Mouse (Mus musculus): ENCODE measurements at regions not wholly inside any gene's neighbourhood (a gene's known extent, or its start where the extent isn't known, plus 50 kb on each side); places are given as distances from the start of the nearest gene placed in this dataset.
A peak's percentile ranks its signal among the peaks of the same experiment; 100 is the strongest.

GRCm38 (mm10) chr14:105056171-105056570 lies 121.0 kb downstream of the Rbm26 start:
- Histone ChIP-seq H3K4me2 (ENCODE audit: low read length) (no peak overlapping the region), H3K36me3 (ENCODE audit: control insufficient read depth, insufficient read depth, low read length) (no peaks in the 10 kb centered on the region), H3K9ac (ENCODE audit: low read length) (no peak overlapping the region), H3K27me3 (replicated peaks; ENCODE audit: control insufficient read depth, insufficient read depth, low read length) (no peaks in the 10 kb centered on the region), H3K4me1 (ENCODE audit: control insufficient read depth, insufficient read depth, low read length) (no peaks in the 10 kb centered on the region), H3K27ac (ENCODE audit: low read depth, low read length) (no peak overlapping the region), H3K9me3 (replicated peaks; ENCODE audit: control insufficient read depth, low read length) (no peaks in the 10 kb centered on the region), H3K4me3 (ENCODE audit: low read depth, low read length) (no peak overlapping the region)
- WGBS: 85% methylated on average over 6 of the region's 6 CpGs
- ATAC-seq (no peak), DNase-seq (ENCODE audit: low spot score) (no peak)

GRCm38 (mm10) chr14:105038798-105039197 lies 138.3 kb downstream of the Rbm26 start:
- H3K27me3 ChIP-seq (replicated peaks; ENCODE audit: control insufficient read depth, insufficient read depth, low read length): no peaks in the 10 kb centered on the region
- no peak for ATAC-seq

GRCm38 (mm10) chr14:105034712-105035377 lies 142.3 kb downstream of the Rbm26 start:
- DNase-seq (ENCODE audit: low spot score) (peak; percentile 54), ATAC-seq (no peak)

More at GRCm38 (mm10) chr14:105038798-105039197, 138.3 kb downstream of the Rbm26 start:
- Histone ChIP-seq H3K9me3 (replicated peaks; ENCODE audit: control insufficient read depth, low read length) (no peaks in the 10 kb centered on the region), H3K27ac (ENCODE audit: low read depth, low read length) (no peak overlapping the region), H3K4me2 (ENCODE audit: low read length) (no peak overlapping the region), H3K9ac (ENCODE audit: low read length) (no peak overlapping the region), H3K4me3 (ENCODE audit: low read depth, low read length) (no peak overlapping the region), H3K4me1 (ENCODE audit: control insufficient read depth, insufficient read depth, low read length) (no peaks in the 10 kb centered on the region), H3K36me3 (ENCODE audit: control insufficient read depth, insufficient read depth, low read length) (no peaks in the 10 kb centered on the region)
- no peak for DNase-seq (ENCODE audit: low spot score)

DNA sequence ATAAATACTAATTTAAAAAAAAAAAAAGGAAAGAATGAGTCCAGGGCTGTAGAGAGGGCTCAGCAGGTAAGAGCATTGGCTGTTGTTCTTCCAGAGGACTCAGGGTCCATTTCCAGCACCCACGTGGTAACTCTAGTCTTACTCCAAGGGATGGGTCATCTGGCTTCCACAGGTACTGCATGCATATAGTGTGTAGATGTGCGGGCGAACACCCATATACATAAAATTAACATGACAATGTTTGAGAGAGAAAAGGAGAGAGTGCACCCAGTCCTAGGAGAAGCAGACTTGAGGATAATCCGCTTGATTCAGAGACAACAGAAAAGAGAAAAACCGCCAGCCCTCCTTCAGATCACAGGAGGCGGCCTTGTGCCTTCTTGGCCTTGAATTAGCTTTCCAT lies 157.2 kb downstream of the Rbm26 start:
- WGBS: 67% methylated on average over 6 of the region's 6 CpGs
- Histone ChIP-seq H3K27ac (ENCODE audit: low read depth, low read length) (no peak overlapping the region), H3K4me2 (ENCODE audit: low read length) (no peak overlapping the region), H3K9ac (ENCODE audit: low read length) (no peak overlapping the region), H3K36me3 (ENCODE audit: control insufficient read depth, insufficient read depth, low read length) (no peaks in the 10 kb centered on the region), H3K4me3 (ENCODE audit: low read depth, low read length) (no peak overlapping the region), H3K4me1 (ENCODE audit: control insufficient read depth, insufficient read depth, low read length) (no peaks in the 10 kb centered on the region), H3K9me3 (replicated peaks; ENCODE audit: control insufficient read depth, low read length) (no peaks in the 10 kb centered on the region), H3K27me3 (replicated peaks; ENCODE audit: control insufficient read depth, insufficient read depth, low read length) (no peaks in the 10 kb centered on the region)
- no peak for ATAC-seq
- DNase-seq (ENCODE audit: low spot score): no peak

More at GRCm38 (mm10) chr14:105034712-105035377, 142.3 kb downstream of the Rbm26 start:
- H3K9me3 ChIP-seq (replicated peaks; ENCODE audit: control insufficient read depth, low read length): no peaks in the 10 kb centered on the region
- no peaks in the 10 kb centered on the region for H3K36me3 ChIP-seq (ENCODE audit: control insufficient read depth, insufficient read depth, low read length)
- H3K27me3 ChIP-seq (replicated peaks; ENCODE audit: control insufficient read depth, insufficient read depth, low read length): no peaks in the 10 kb centered on the region
- H3K4me3 ChIP-seq (ENCODE audit: low read depth, low read length): no peak overlapping the region
- H3K27ac ChIP-seq (ENCODE audit: low read depth, low read length): no peak overlapping the region
- H3K9ac ChIP-seq (ENCODE audit: low read length): no peak overlapping the region
- no peaks in the 10 kb centered on the region for H3K4me1 ChIP-seq (ENCODE audit: control insufficient read depth, insufficient read depth, low read length)
- WGBS: 39% methylated on average over 14 of the region's 14 CpGs
- 0 out of 2 replicates have a peak overlapping the region, but pooled peaks have one; percentile 20 for H3K4me2 ChIP-seq (ENCODE audit: low read length)

DNA sequence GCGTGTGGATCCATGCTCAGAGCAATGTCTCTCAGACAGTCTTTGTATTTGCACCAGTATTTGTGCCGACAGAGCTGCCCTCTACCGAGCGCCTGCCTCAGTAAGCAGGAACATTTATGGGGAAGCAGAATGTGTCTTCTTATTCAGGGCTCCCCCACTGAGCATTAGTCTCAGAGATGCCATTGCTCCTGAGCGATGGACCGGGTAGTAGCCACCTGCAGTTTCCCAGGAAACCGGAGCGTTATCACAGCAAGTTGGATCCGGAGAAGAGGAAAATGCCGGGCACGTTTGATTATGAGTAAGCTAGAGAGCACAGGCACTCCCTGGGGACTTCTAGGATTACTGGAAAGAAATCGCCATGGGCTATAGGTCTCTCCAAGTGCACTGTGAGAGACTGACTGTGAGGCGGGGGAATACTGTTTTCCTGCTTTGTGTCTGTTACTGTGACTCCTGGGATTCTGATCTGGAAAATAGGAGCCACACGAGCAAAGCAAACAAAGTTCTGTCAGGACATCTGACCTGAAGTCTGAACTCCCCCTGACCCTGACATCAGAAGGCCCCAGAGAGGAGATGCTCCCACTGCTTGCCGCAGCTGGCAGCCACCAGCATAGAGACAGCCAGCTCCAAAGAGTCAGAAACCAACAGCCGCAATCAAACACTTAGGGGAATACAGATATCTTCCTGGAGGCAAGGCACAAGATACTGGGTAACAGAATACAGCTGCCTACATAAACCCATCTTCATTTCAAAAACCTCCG lies 160.9 kb downstream of the Rbm26 start:
- Histone ChIP-seq H3K27me3 (replicated peaks; ENCODE audit: control insufficient read depth, insufficient read depth, low read length) (no peaks in the 10 kb centered on the region), H3K4me3 (ENCODE audit: low read depth, low read length) (no peak overlapping the region), H3K27ac (ENCODE audit: low read depth, low read length) (no peak overlapping the region), H3K4me2 (ENCODE audit: low read length) (no peak overlapping the region), H3K4me1 (ENCODE audit: control insufficient read depth, insufficient read depth, low read length) (no peaks in the 10 kb centered on the region), H3K9me3 (replicated peaks; ENCODE audit: control insufficient read depth, low read length) (no peaks in the 10 kb centered on the region), H3K9ac (ENCODE audit: low read length) (no peak overlapping the region), H3K36me3 (ENCODE audit: control insufficient read depth, insufficient read depth, low read length) (no peaks in the 10 kb centered on the region)
- peak; percentile 17 for DNase-seq (ENCODE audit: low spot score)
- ATAC-seq: 0 out of 2 replicates have a peak, but pooled peaks have one; percentile 18
- WGBS: 46% methylated on average over 17 of the region's 17 CpGs

DNA sequence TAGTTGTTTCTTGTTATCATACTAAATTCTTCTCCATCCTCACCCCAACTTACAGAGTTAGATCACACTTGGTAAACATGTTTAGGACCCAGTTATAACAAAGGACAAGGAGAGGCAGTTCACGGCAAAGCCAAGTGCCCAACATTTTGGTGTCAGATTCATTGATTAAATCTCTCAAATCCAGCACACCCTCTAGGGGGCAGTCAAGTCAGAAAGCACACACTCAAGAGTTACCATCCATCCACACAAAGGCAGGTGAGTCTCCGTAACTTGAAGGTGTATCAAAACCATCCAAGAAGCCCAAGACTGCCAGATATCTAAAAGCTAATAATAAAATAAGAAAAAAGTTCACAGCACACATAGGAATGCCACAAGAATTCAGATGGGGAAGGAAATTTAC lies 161.8 kb downstream of the Rbm26 start:
- 90% methylated on average over 2 of the region's 2 CpGs for WGBS
- Histone ChIP-seq H3K27ac (ENCODE audit: low read depth, low read length) (no peak overlapping the region), H3K36me3 (ENCODE audit: control insufficient read depth, insufficient read depth, low read length) (no peaks in the 10 kb centered on the region), H3K4me1 (ENCODE audit: control insufficient read depth, insufficient read depth, low read length) (no peaks in the 10 kb centered on the region), H3K4me3 (ENCODE audit: low read depth, low read length) (no peak overlapping the region), H3K9ac (ENCODE audit: low read length) (no peak overlapping the region), H3K4me2 (ENCODE audit: low read length) (no peak overlapping the region), H3K27me3 (replicated peaks; ENCODE audit: control insufficient read depth, insufficient read depth, low read length) (no peaks in the 10 kb centered on the region), H3K9me3 (replicated peaks; ENCODE audit: control insufficient read depth, low read length) (no peaks in the 10 kb centered on the region)
- ATAC-seq: no peak
- DNase-seq (ENCODE audit: low spot score): no peak

DNA sequence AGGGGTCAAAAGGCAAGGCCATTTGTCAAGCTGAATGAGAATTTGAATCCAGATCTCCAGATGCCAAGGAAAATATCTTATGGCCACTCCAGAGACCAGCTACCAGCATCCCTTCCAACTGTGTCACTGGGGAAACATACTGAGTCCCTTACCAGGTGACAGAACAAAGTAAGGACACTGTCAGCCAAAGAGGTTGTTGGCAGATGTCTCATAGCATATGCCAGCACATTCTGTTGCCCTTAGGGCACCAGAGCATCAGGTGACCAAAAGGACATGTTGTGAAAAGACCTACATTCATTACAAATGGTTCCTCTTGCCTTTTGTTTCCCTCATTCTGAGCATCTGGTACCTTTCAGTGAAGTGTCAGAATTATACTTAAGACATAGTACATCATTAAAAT lies 166.4 kb downstream of the Rbm26 start:
- no peak overlapping the region for H3K4me2 ChIP-seq (ENCODE audit: low read length)
- no peaks in the 10 kb centered on the region for H3K4me1 ChIP-seq (ENCODE audit: control insufficient read depth, insufficient read depth, low read length)
- H3K9me3 ChIP-seq (replicated peaks; ENCODE audit: control insufficient read depth, low read length): no peaks in the 10 kb centered on the region
- DNase-seq (ENCODE audit: low spot score) (peak; percentile 11), ATAC-seq (no peak; the same call in 1 of the 2 replicates)
- H3K27me3 ChIP-seq (replicated peaks; ENCODE audit: control insufficient read depth, insufficient read depth, low read length): no peaks in the 10 kb centered on the region
- H3K36me3 ChIP-seq (ENCODE audit: control insufficient read depth, insufficient read depth, low read length): no peaks in the 10 kb centered on the region
- no peak overlapping the region for H3K27ac ChIP-seq (ENCODE audit: low read depth, low read length)
- H3K9ac ChIP-seq (ENCODE audit: low read length): no peak overlapping the region
- H3K4me3 ChIP-seq (ENCODE audit: low read depth, low read length): no peak overlapping the region

DNA sequence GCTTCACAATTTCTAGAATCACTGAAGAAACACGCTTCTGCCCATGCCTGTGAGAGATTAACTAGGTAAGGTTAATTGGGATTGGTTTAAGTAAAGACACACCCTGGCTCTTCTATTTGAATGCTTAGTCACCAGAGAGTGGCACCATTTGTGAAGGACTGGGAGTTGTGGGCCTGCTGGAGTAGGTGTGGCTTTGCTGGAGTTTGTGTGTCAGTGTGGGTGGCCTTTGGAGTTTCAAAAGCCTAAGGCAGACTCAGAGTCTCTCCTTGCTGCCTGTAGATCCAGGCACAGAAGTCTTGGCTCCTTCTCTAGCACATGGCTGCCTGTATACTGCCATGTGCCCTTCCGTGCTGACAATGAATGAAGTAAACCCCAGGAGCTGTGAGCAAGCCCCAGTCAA lies 168.8 kb downstream of the Rbm26 start:
- whole genome bisulfite sequencing: 75% methylated on average over 2 of the region's 2 CpGs
- H3K4me2 ChIP-seq (ENCODE audit: low read length): no peak overlapping the region
- H3K27me3 ChIP-seq (replicated peaks; ENCODE audit: control insufficient read depth, insufficient read depth, low read length): no peaks in the 10 kb centered on the region
- no peaks in the 10 kb centered on the region for H3K36me3 ChIP-seq (ENCODE audit: control insufficient read depth, insufficient read depth, low read length)
- no peaks in the 10 kb centered on the region for H3K9me3 ChIP-seq (replicated peaks; ENCODE audit: control insufficient read depth, low read length)
- DNase-seq (ENCODE audit: low spot score) (no peak), ATAC-seq (no peak)
- no peak overlapping the region for H3K9ac ChIP-seq (ENCODE audit: low read length)
- no peaks in the 10 kb centered on the region for H3K4me1 ChIP-seq (ENCODE audit: control insufficient read depth, insufficient read depth, low read length)
- no peak overlapping the region for H3K27ac ChIP-seq (ENCODE audit: low read depth, low read length)
- no peak overlapping the region for H3K4me3 ChIP-seq (ENCODE audit: low read depth, low read length)

- WGBS: 91% methylated on average over 3 of the region's 3 CpGs
- ATAC-seq (no peak), DNase-seq (ENCODE audit: low spot score) (no peak)
- Histone ChIP-seq H3K9me3 (replicated peaks; ENCODE audit: control insufficient read depth, low read length) (no peaks in the 10 kb centered on the region), H3K4me2 (ENCODE audit: low read length) (no peak overlapping the region), H3K36me3 (ENCODE audit: control insufficient read depth, insufficient read depth, low read length) (no peaks in the 10 kb centered on the region), H3K27me3 (replicated peaks; ENCODE audit: control insufficient read depth, insufficient read depth, low read length) (no peaks in the 10 kb centered on the region), H3K9ac (ENCODE audit: low read length) (no peak overlapping the region), H3K4me3 (ENCODE audit: low read depth, low read length) (no peak overlapping the region), H3K4me1 (ENCODE audit: control insufficient read depth, insufficient read depth, low read length) (no peaks in the 10 kb centered on the region), H3K27ac (ENCODE audit: low read depth, low read length) (no peak overlapping the region)
Measured at GRCm38 (mm10) chr14:104994066-104994465, 183.1 kb downstream of the Rbm26 start.
